Mouse (Mus musculus): ENCODE data around the gene Itgb5.

The Itgb5 gene

GRCm38 (mm10) chr16:33832728-33833428 is 3.4 kb downstream of the Itgb5 start:
- peak; percentile 43 for DNase-seq

GRCm38 (mm10) chr16:33833429-33833753 is 3.9 kb downstream of the Itgb5 start:
- no peak for DNase-seq

GRCm38 (mm10) chr16:33833781-33834482 is 4.5 kb downstream of the Itgb5 start:
- DNase-seq: peak; percentile 75

- DNase-seq: no peak
These were observed 7.2 kb downstream of the Itgb5 start for GRCm38 (mm10) chr16:33836676-33837075.

- no peak for DNase-seq
These were observed 7.7 kb downstream of the Itgb5 start for GRCm38 (mm10) chr16:33837191-33837590.

GRCm38 (mm10) chr16:33840616-33841015 is 11.2 kb downstream of the Itgb5 start:
- DNase-seq: no peak

GRCm38 (mm10) chr16:33842081-33842880 is 12.8 kb downstream of the Itgb5 start:
- no peak for DNase-seq

- no peak for DNase-seq
These were observed 14.7 kb downstream of the Itgb5 start for GRCm38 (mm10) chr16:33844150-33844611.

GRCm38 (mm10) chr16:33844866-33845265 is 15.4 kb downstream of the Itgb5 start:
- no peak for DNase-seq

GRCm38 (mm10) chr16:33853271-33853670 is 23.8 kb downstream of the Itgb5 start:
- no peak for DNase-seq

GRCm38 (mm10) chr16:33858766-33859165 is 29.3 kb downstream of the Itgb5 start:
- no peak for DNase-seq

GRCm38 (mm10) chr16:33859380-33859779 is 29.9 kb downstream of the Itgb5 start:
- no peak for DNase-seq

- peak; percentile 76 for DNase-seq
These were observed 30.7 kb downstream of the Itgb5 start for GRCm38 (mm10) chr16:33859988-33860700.

GRCm38 (mm10) chr16:33862406-33862805 is 32.9 kb downstream of the Itgb5 start:
- DNase-seq: no peak

- DNase-seq: no peak
These were observed 33.8 kb downstream of the Itgb5 start for GRCm38 (mm10) chr16:33863208-33863751.

GRCm38 (mm10) chr16:33870224-33870785 is 40.8 kb downstream of the Itgb5 start:
- no peak for DNase-seq

GRCm38 (mm10) chr16:33870988-33871758 is 41.7 kb downstream of the Itgb5 start:
- no peak for DNase-seq

GRCm38 (mm10) chr16:33871865-33872443 is 42.5 kb downstream of the Itgb5 start:
- peak; percentile 45 for DNase-seq

GRCm38 (mm10) chr16:33873282-33873681 is 43.8 kb downstream of the Itgb5 start:
- DNase-seq: no peak

GRCm38 (mm10) chr16:33878041-33878783 is 48.7 kb downstream of the Itgb5 start:
- DNase-seq: peak; percentile 62
